Mouse (Mus musculus) kidney, embryonic 15.5 days (tissue): Measurements from ENCODE around the gene Ctr9. TPM values are rescaled to one million over a fixed set of nuclear protein-coding genes. Genes with fewer than 3 reads are reported as not detected.

Experiments
- ATAC-seq: fragments of 200-750 bp; cut with Nextera tagmentation; replicated peaks from 2 replicates; pipeline ENCODE4 v1.8.0; 2017; ENCODE audit warnings: moderate TSS enrichment; ENCODE audit not compliant: low FRiP score
- H3K27ac ChIP-seq: fragments of 300-500 bp; sonication (generic); 2 replicates; pipeline ENCODE4 v1.5.1; 2015; ENCODE audit warnings: mild to moderate bottlenecking, inconsistent platforms
- H3K27me3 ChIP-seq: fragments of 300-500 bp; sonication (generic); 2 replicates; pipeline ENCODE4 v1.6.1; 2015; ENCODE audit warnings: inconsistent platforms
- H3K36me3 ChIP-seq: fragments of 300-500 bp; sonication (generic); 2 replicates; pipeline ENCODE4 v1.6.1; 2015; ENCODE audit warnings: inconsistent platforms
- H3K4me1 ChIP-seq: fragments of 300-500 bp; sonication (generic); 2 replicates; pipeline ENCODE4 v1.6.1; 2015; ENCODE audit warnings: inconsistent platforms
- H3K4me2 ChIP-seq: fragments of 300-500 bp; sonication (generic); 2 replicates; pipeline ENCODE4 v1.6.1; 2015; ENCODE audit warnings: moderate library complexity, mild to moderate bottlenecking, inconsistent platforms
- H3K4me3 ChIP-seq: fragments of 300-500 bp; sonication (generic); replicated peaks from 2 replicates; pipeline ENCODE4 v1.5.1; 2015; ENCODE audit warnings: mild to moderate bottlenecking, inconsistent platforms
- H3K9ac ChIP-seq: fragments of 300-500 bp; sonication (generic); 2 replicates; pipeline ENCODE4 v1.6.1; 2015; ENCODE audit warnings: mild to moderate bottlenecking, inconsistent platforms
- H3K9me3 ChIP-seq: fragments of 300-500 bp; sonication (generic); replicated peaks from 2 replicates; pipeline ENCODE4 v1.6.1; 2016; ENCODE audit warnings: inconsistent platforms
- WGBS: fragments of 180-500 bp; shearing (Covaris S2); methylation state at CpG from one replicate; pipeline ENCODE4 v1.1.7; 2015; ENCODE audit warnings: mixed read lengths; 5-methylcytosine and 5-hydroxymethylcytosine counted together
- polyA plus RNA-seq: library from polyadenylated mRNA; unstranded; fragments of >200 nt; fragmentation: Nextera tagmentation; extraction: Ambion mirVana; gene quantifications from 2 replicates; pipeline ENCODE4 v1.2.1, GENCODE M21; 2015

The Ctr9 gene
- 71.6 and 78.1 TPM in 2 replicates for polyA plus RNA-seq

DNA sequence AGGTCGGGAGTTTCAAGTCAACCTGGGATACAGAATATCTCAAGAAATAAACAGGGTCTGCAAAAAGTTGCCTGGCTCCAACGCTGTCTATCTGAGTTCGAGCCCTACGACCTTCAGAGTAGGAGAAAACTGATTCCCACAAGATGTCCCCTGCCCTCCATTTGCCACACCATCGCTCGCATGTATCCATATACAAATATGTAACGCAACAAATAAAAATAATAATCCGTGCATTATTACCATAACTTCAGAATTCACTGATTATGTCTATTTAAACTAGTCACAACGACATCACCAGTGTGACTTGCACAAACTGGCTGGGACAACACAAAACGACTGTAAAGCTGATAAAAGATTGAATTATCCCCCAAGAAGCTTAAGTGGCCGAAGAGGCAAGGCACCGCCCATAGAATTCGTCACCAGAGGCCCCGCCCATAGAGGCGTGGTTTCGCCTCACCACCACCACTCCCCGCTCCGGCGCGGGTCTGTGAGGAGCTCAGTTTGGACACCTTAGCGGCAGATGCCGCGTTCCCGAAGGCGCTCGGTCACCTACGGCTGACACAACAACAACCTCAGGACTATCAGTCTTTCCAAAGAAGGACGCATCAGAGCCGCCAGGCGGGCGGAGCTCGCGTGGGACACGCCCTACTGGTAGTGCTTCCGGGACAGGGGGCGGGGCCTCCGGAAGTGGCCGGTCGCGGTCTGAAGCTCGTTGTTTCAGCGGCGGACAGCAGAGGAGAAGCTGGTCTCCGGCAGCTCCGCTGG, at the start of gene Ctr9:
Gene Ctr9 (plus strand): TSS at position 671 of the 765 bp plus-strand sequence.
- H3K4me1 ChIP-seq: peaks cover 18% of the 10 kb centered on the region
- ATAC-seq: peak; percentile 97
- peak within 1 kb of the TSS; percentile 63 for H3K4me2 ChIP-seq
- H3K4me3 ChIP-seq: peak within 1 kb of the TSS; percentile 78
- H3K9ac ChIP-seq: peak within 1 kb of the TSS; percentile 67
- peak within 1 kb of the TSS; percentile 93 for H3K27ac ChIP-seq
- peaks cover 29% of the 10 kb centered on the region for H3K36me3 ChIP-seq
- no peaks in the 10 kb centered on the region for H3K27me3 ChIP-seq
- H3K9me3 ChIP-seq: no peaks in the 10 kb centered on the region
- WGBS: 6% methylated on average over 45 of the region's 45 CpGs

DNA sequence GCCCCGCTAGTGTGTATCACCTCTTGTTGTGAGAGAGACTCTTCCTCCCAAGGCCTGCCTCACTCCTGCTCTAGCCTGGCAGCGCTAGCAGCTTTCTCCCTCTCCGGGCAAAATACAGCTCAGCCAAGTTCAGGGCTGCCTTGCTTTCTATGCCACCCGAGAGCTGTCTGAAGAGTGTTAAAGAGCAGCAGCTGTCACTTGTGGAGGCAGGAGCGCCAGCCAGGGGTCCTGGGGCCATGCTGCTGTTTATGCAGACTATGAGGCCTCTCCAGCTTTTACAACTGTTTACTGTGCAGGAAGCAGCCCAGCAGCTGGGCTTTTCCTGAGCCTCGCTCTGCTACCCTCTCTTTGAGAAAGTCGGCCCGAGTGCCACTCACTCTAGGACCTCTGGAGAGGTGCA, 47.7 kb upstream of the Ctr9 start:
- 0 out of 2 replicates have a peak, but pooled peaks have one; percentile 4 for ATAC-seq
- peak overlapping the region; percentile 93 for H3K27ac ChIP-seq
- H3K27me3 ChIP-seq: no peaks in the 10 kb centered on the region
- H3K4me2 ChIP-seq: peak overlapping the region; percentile 54
- peak overlapping the region; percentile 34 for H3K4me3 ChIP-seq
- H3K9ac ChIP-seq: 0 out of 2 replicates have a peak overlapping the region, but pooled peaks have one; percentile 12
- 38% methylated on average over 8 of the region's 8 CpGs for WGBS
- peaks cover 39% of the 10 kb centered on the region for H3K4me1 ChIP-seq
- H3K36me3 ChIP-seq: no peaks in the 10 kb centered on the region
- no peaks in the 10 kb centered on the region for H3K9me3 ChIP-seq

DNA sequence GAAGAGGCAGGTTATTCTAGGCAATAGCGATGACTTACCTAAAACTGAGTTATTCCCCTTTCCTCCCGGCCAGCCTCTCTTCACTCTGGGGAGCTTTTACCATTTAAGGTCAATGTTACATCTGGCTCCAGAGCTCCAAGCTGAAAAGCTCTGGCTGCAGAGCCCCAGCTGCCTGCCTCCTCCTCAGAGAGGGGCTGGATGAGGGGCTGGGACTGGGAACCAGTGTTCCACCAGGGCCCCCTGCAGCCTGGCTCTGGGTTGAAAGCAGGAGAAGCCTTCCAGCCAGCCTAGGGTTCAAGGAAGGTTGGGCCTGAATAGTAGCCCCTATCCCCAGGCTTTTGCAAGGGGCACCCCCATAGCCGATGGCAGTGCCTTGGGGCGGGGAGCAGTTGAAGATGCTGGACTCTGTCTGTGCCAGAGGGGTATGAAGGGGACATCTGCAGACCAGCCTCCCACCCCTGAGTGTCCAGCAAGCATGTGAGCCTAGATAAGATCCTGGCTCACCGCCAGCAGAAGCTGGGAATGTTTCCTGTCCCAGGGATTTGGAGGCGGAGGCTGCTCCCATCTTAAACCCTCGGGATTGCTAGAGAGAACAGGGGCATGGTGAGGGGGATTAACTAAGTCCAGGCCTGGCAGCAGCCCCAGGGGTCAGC, 46.6 kb upstream of the Ctr9 start, which contains the start of gene Mrvi1:
Gene Mrvi1 (minus strand): TSS at position 409 of the 653 bp plus-strand sequence.
- ATAC-seq: peak; percentile 66
- Histone ChIP-seq H3K9ac (peak within 1 kb of the TSS; percentile 4; the same call in 1 of the 2 replicates), H3K36me3 (no peaks in the 10 kb centered on the region)

DNA sequence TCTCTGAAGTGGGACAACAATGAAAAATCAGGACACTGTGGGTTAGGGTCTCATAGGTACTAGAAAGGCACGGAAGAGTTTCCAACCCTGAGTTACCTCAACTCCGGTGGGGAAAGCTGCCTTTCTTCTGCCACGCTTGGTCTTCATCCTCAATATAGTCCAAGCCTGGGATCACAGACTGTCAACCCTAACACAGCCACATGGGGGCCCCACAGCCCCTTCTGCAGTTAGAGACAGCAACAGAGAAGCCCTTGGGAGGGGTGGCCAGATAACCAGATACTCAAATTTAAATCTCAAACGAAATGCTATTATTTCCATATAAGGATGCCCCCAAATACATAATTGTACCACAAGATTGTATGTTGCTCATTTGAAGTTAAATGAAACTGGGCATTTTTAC, 46.0 kb upstream of the Ctr9 start:
- no peak overlapping the region for H3K9ac ChIP-seq
- H3K36me3 ChIP-seq: no peaks in the 10 kb centered on the region
- peaks cover 37% of the 10 kb centered on the region for H3K4me1 ChIP-seq
- no peaks in the 10 kb centered on the region for H3K9me3 ChIP-seq
- H3K27me3 ChIP-seq: no peaks in the 10 kb centered on the region
- peak overlapping the region; percentile 93 for H3K27ac ChIP-seq
- peak overlapping the region; percentile 54; the same call in 1 of the 2 replicates for H3K4me2 ChIP-seq
- ATAC-seq: no peak; the same call in 1 of the 2 replicates
- H3K4me3 ChIP-seq: peak overlapping the region; percentile 34; the same call in 1 of the 2 replicates
- WGBS: 52% methylated on average over 4 of the region's 4 CpGs

More for the DNA sequence above, 46.6 kb upstream of the Ctr9 start, which contains the start of gene Mrvi1:
- H3K9me3 ChIP-seq: no peaks in the 10 kb centered on the region
- H3K4me2 ChIP-seq: peak within 1 kb of the TSS; percentile 54
- H3K4me3 ChIP-seq: peak within 1 kb of the TSS; percentile 34
- H3K27me3 ChIP-seq: no peaks in the 10 kb centered on the region
- 45% methylated on average over 7 of the region's 7 CpGs for WGBS
- H3K27ac ChIP-seq: peak within 1 kb of the TSS; percentile 93
- H3K4me1 ChIP-seq: peaks cover 37% of the 10 kb centered on the region

DNA sequence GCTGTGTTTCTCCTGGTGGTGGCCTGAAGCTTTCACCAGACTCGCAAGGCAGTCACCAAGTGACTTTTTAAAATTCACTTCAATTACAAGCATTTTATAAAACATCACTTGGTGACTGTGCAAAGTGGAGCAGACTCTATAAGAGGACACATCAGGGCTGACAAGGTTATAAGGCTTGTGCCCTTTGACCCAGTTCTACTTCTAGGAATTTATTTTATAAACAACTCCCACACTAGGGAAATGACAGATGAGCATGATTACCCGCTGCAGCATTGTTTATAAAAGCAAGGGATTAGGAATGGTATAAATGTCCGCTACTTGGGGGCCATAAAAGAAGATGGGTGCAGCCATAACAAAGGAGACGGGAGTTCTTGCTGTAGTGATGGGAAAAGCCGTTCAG, 45.1 kb upstream of the Ctr9 start:
- Histone ChIP-seq H3K9me3 (no peaks in the 10 kb centered on the region), H3K27ac (peak overlapping the region; percentile 93), H3K27me3 (no peaks in the 10 kb centered on the region), H3K9ac (no peak overlapping the region), H3K4me1 (peaks cover 44% of the 10 kb centered on the region), H3K36me3 (no peaks in the 10 kb centered on the region), H3K4me2 (no peak overlapping the region), H3K4me3 (no peak overlapping the region)
- ATAC-seq: no peak
- WGBS: 45% methylated on average over 5 of the region's 5 CpGs

- H3K9ac ChIP-seq: no peak overlapping the region
- H3K4me2 ChIP-seq: no peak overlapping the region
- H3K4me1 ChIP-seq: peaks cover 58% of the 10 kb centered on the region
- H3K27me3 ChIP-seq: no peaks in the 10 kb centered on the region
- no peak overlapping the region for H3K4me3 ChIP-seq
- no peak for ATAC-seq
- H3K27ac ChIP-seq: 0 out of 2 replicates have a peak overlapping the region, but pooled peaks have one; percentile 48
- H3K9me3 ChIP-seq: no peaks in the 10 kb centered on the region
- H3K36me3 ChIP-seq: no peaks in the 10 kb centered on the region
- 65% methylated on average over 7 of the region's 7 CpGs for WGBS
Measured at GRCm38 (mm10) chr7:110985581-110986265, 43.0 kb upstream of the Ctr9 start.

GRCm38 (mm10) chr7:110988081-110988480, 40.7 kb upstream of the Ctr9 start:
- 93% methylated on average over 3 of the region's 3 CpGs for WGBS
- Histone ChIP-seq H3K36me3 (no peaks in the 10 kb centered on the region), H3K4me3 (no peak overlapping the region), H3K4me2 (no peak overlapping the region), H3K27ac (0 out of 2 replicates have a peak overlapping the region, but pooled peaks have one; percentile 92), H3K4me1 (peaks cover 52% of the 10 kb centered on the region), H3K9me3 (no peaks in the 10 kb centered on the region), H3K27me3 (no peaks in the 10 kb centered on the region), H3K9ac (no peak overlapping the region)
- ATAC-seq: no peak

GRCm38 (mm10) chr7:110989286-110989879, 39.4 kb upstream of the Ctr9 start:
- WGBS: 23% methylated on average over 5 of the region's 5 CpGs
- Histone ChIP-seq H3K4me3 (no peak overlapping the region), H3K27me3 (no peaks in the 10 kb centered on the region), H3K4me2 (no peak overlapping the region), H3K9me3 (no peaks in the 10 kb centered on the region), H3K4me1 (peaks cover 45% of the 10 kb centered on the region), H3K27ac (peak overlapping the region; percentile 92), H3K36me3 (no peaks in the 10 kb centered on the region), H3K9ac (no peak overlapping the region)
- ATAC-seq: peak; percentile 84

GRCm38 (mm10) chr7:110990356-110991220, 38.2 kb upstream of the Ctr9 start:
- no peaks in the 10 kb centered on the region for H3K9me3 ChIP-seq
- ATAC-seq: no peak
- no peak overlapping the region for H3K4me3 ChIP-seq
- no peaks in the 10 kb centered on the region for H3K36me3 ChIP-seq
- H3K4me2 ChIP-seq: no peak overlapping the region
- no peak overlapping the region for H3K9ac ChIP-seq
- H3K4me1 ChIP-seq: peaks cover 42% of the 10 kb centered on the region
- H3K27me3 ChIP-seq: no peaks in the 10 kb centered on the region
- H3K27ac ChIP-seq: peak overlapping the region; percentile 92
- WGBS: 60% methylated on average over 5 of the region's 5 CpGs

DNA sequence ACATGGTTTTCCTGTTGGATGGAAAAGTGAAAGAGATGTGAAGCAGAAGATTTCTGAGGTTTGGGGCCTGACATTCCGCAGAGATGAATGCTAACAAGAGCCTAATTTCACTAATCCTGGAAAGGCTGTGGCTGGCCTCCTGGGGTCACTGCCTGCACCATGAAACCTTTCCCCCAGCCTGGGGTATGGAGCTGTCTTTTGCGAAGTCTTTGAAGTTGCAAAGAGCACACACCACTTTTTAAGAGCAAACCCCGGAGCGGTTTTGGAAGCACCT, 37.6 kb upstream of the Ctr9 start:
- peaks cover 36% of the 10 kb centered on the region for H3K4me1 ChIP-seq
- no peak overlapping the region for H3K27ac ChIP-seq
- 56% methylated on average over 4 of the region's 4 CpGs for WGBS
- H3K9me3 ChIP-seq: no peaks in the 10 kb centered on the region
- no peaks in the 10 kb centered on the region for H3K27me3 ChIP-seq
- H3K9ac ChIP-seq: no peak overlapping the region
- no peak overlapping the region for H3K4me2 ChIP-seq
- H3K4me3 ChIP-seq: no peak overlapping the region
- ATAC-seq: no peak
- H3K36me3 ChIP-seq: no peaks in the 10 kb centered on the region
